Mouse (Mus musculus) urinary bladder, adult 2 months (tissue): ENCODE measurements around the gene Lrrc8d. TPM values are rescaled to one million over a fixed set of nuclear protein-coding genes. Genes with fewer than 3 reads are reported as not detected.
"Not testable (repeated sequence)": the region's sequence is repeated elsewhere in the genome, so short reads cannot be mapped to it uniquely, and the experiment has no call there.

Source experiments
- DNase-seq: peaks from one replicate; pipeline ENCODE4 v3.0.0; 2022; ENCODE audit warnings: low spot score
- polyA plus RNA-seq: library from polyadenylated mRNA; depleted of rRNA; stranded (reverse); fragments of >200 nt; gene quantifications from 2 replicates; pipeline ENCODE4 v1.2.3, GENCODE M21; 2012

Lrrc8d gene
- polyA plus RNA-seq, 1 experiment: 2.2 TPM

DNA sequence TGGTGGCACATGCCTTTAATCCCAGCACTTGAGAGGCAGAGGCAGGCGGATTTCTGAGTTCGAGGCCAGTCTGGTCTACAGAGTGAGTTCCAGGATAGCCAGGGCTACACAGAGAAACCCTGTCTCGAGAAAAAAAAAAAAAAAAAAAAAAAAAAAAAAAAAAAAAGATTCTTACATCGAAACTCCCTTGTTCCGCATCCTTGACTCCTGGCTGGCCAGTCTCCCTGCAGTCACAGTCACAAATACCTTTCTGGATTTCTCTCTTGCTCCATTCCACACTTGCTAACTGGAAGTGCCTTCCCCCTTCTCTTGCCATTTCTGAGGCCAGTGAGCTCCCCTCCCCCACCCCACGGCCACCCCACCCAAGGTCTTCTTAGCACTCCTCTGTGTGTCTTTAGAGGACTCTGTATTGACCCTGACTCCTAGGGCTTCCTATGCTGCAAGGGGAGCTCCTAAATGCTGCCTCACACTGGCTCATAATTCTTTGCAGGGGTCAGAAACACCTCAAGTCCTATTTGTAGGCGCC is 13.9 kb upstream of the Lrrc8d start:
- DNase-seq: not testable (repeated sequence)

DNA sequence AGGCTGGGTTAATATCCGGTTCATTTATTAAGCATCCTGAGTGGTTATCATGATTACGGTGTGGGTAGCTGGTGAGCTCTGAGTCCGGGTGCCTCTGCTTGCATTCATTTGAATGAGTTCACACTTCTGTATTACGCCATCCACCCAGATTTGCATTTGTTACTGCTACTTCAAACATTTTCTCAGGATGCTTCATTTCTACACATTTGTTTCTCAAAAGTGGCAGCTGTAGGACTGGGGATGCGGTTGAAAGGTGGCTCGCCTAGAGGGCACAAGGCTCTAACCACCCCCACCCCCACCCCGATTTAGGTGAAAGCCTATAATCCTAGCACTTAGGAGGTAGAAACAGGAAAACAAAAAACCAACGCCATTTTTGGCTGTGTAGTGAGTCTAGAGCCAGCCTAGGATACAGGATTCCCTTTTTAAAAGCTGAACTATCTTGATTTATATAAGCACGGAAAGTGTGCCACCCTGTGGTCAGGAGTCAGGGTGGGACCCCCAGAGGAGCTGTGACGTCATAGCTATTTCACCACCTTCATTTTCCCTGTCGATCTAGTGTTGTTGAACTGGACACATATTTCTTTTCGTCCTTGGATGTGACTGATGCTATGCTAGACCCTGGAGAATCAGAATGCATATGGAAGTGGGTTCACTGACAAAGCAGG is 13.3 kb upstream of the Lrrc8d start:
- DNase-seq: no peak

- no peak for DNase-seq
These were observed 9.0 kb upstream of the Lrrc8d start for GRCm38 (mm10) chr5:105690502-105691454.

DNA sequence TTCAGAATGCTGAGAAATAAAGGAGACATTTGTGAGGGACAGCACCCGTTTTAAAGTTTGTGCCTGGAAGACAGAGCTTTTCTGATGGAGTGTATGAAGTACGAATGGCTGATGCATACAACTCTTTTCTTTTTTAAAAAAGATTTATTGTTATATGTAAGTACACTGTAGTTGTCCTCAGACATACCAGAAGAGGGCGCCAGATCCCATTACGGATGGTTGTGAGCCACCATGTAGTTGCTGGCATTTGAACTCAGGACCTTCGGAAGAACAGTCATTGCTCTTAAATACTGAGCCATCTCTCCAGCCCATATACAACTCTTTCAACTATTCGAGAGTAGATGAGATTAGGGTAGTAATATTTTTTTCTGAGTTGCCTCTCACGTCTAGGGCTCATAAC is 8.1 kb upstream of the Lrrc8d start:
- DNase-seq: no peak

DNA sequence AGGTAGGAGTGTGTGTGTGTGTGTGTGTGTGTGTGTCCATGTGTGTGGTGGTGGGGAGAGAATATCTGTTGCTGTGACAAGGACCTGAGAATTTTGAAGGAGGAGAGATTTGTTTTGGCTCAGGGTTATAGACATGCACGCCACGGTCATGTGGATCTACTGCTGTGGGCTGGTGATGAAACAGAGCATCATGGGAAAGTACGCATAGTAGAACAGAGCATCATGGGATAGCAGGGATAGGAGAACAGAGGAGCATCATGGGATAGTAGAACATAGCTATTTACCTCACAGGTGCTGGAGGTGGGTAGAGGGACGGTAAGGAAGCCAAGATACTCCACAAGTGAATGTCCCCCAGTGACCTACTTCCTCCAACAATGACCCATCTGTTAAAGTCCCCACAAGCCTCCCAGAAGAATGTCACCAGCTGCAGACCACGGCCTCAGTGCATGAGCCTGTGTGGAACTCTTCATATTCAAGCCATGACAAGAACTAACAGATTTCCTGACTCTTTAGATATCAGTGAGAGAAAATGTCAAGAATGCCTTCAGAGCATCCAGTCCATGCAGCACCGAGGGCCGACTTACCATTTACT is 5.3 kb upstream of the Lrrc8d start:
- no peak for DNase-seq

DNA sequence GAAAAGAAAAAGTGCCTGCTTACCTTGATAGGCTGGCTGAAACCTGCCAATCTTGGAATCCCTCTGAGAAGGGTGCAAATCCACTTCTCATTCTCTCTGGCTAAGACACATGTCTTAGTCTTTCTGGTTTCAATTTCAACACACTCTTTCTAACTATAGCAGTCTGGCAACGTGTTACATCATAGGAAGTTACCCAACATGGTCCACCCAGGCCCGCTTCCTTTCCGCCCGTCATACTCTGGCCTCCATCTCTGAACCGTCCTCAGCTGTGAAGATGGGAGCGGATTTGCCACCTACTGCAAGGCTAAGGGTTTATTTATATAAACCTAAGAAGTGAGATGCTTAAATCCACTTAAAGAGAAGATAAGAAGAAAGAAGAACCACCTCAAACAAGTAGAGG is 3.7 kb upstream of the Lrrc8d start:
- no peak for DNase-seq

DNA sequence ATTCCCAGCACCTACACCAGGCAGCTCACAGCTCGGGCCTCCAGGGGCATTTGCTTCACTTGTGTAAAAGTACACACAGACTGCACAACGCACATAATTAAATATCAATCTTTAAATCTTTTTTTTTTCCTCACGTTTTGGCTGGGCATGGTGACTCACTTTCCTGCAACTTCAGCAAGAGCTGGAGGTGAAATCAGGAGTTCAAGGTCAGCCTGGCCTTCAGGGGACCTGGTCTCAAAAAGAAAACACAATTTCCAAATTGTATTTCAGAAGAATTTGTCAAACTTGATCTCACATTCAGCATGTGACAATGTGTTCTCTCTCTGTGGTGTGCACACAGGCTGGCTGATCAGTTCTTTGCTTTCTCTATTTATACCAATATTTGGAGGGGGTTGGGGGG is 1.9 kb upstream of the Lrrc8d start:
- no peak for DNase-seq

GRCm38 (mm10) chr5:105698694-105699093 is 1.1 kb upstream of the Lrrc8d start:
- no peak for DNase-seq

DNA sequence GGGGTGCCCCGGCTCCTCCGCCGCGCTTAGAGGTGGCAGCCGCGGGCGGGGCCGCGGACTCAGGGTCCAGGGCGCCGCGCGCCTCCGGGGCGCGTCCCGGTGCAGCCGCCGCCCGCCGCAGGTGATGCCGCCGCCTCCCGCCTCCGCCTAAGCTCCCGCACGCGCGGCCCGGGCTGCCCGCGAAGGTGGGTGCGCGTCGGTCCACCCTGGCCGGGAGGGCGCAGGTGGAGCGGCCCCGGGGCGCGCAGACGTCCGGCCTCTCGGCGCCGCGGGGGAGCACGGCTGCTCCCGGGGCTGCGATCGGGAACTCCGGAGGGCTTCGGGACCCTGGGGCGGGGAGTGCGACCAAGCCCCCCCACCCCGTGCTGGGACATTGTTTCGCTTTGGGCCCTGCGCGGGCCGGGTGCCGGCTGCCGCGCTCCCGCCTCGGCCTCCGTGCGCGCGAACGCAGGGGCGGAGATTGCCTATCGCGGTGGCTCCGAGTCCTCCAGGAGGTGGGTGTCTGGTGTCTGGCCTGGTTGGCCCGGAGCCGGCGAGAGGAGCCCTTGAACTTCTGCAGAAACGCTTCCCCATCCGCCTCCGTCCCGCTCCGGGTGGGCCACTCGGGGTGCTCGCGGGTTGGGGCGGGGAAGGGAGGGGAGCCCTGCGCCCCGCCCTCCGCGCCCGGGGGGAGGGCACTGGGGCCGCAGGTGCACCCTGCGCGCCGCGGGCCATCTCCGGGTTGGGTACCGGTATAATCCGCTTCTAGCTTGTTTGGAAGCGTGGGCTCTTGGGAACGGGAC is 492 bp downstream of the Lrrc8d start:
- DNase-seq: peak; percentile 60

DNA sequence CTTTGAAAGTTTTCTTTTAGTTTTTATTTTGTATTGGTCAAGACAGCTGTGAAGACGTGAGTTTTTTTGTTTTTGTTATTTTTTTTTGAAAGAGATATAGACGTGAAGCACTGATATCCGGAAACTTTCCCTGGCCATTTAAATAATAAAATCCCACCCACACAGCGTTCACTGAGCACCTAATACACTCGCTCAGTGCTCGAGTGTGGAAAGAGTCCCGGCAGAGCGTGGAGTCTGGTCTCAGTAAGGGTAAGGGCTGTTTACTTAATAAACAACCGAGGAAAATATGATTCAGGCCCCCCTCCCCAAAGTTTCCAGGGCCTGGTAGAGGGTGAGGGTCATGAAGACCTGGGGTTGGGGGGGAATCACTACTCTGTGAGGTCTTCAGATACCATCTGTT is 1.6 kb downstream of the Lrrc8d start:
- no peak for DNase-seq

DNA sequence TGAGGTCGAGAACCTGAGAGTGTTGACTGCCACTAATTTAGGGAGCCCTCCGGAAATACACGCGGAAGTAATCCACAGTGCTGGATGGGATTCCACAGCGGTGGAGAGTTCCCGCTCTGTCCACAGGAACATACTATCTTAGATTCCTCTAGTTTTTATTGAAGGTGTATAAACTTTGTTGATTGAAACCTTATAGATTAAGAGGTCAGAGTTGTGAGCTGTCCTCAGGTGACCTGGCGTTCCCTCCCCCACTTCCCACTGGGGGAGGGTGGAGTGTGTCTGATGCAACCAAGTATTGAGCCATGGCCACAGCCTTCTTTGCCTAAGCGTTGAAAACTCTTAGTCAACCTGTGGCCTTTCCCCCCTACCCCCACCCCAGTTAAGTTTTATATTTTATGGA is 2.1 kb downstream of the Lrrc8d start:
- DNase-seq: no peak

- DNase-seq: no peak
These were observed 3.0 kb downstream of the Lrrc8d start for GRCm38 (mm10) chr5:105702580-105703285.

GRCm38 (mm10) chr5:105703286-105703655 is 3.5 kb downstream of the Lrrc8d start:
- DNase-seq: no peak

DNA sequence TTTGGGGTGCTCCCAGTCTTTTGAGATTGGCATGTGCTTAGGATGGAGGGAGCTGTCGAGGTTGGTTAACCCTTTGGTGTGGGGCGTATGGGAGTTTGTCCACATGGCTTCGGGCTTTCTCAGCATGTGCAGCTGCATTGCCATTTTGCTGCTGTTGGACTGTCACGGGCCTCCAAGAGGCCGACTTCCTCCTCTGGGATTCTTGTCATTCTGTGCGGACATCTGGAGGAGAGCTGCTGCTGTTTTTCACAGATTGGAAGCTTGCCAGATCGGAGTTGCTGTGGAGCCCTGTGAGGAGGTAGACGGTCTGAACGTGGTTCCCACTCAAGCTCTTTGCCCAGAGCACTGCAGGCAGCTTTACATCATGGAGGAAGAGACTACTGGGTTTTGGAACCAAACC is 4.8 kb downstream of the Lrrc8d start:
- DNase-seq: no peak

DNA sequence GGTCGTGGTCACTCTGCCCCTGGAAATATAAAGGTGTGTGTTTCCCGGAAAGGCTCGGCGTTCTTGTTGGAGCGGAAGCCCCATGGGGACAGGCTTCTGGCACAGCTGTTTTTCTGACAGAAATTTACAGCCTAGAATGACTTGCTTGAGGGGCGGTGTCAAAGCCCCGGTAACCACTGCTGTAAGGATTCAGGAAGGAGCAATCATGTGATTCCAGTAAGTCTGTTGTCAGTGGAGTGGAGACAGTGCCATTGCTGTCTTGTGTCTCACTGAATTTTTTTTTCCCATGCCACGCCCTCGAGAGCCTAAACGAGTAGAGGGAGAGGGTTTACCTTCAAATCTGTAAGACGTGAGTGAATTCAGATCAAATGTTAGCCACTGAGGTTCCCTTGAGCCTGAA is 6.9 kb downstream of the Lrrc8d start:
- DNase-seq: no peak

- DNase-seq: no peak
These were observed 8.5 kb downstream of the Lrrc8d start for GRCm38 (mm10) chr5:105708276-105708675.

DNA sequence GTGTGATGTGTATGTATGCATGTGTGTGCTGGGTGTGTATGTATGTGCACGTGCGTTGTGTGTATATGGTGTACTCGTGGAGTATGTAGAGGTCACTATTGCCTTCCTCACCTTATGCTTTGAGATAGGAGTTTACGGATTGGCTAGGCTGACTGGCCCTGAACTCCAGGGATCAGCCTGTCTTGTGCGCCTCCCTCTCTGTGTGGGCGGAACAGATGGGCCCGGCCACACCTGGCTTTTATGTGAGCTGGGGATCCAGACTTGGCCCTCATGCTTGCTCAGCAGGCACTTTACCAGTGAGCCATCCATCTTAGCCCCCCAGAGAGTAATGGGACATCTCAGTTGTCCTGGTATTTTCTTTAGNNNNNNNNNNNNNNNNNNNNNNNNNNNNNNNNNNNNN is 10.7 kb downstream of the Lrrc8d start:
- DNase-seq: no peak

DNA sequence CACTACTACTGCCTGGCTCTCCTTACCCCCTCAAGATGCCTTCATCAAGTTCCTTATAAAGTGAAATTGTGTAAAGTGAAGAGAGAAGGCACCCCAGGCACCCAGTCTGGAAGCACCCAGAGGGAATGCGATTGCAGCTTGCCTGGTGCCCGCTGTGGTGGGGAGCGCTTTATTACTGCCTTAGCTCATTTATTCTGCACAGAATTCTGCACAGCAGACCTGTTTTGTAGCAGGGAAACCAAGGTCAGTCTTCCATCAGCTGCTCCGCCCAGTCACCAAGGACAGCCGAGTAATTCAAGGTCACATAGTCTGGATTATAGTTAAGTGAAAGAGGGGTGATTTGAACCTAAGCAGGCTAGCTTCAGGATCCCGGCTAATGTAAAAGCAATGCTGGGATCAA is 14.7 kb downstream of the Lrrc8d start:
- DNase-seq: no peak

- DNase-seq: no peak
These were observed 15.3 kb downstream of the Lrrc8d start for GRCm38 (mm10) chr5:105715095-105715494.

DNA sequence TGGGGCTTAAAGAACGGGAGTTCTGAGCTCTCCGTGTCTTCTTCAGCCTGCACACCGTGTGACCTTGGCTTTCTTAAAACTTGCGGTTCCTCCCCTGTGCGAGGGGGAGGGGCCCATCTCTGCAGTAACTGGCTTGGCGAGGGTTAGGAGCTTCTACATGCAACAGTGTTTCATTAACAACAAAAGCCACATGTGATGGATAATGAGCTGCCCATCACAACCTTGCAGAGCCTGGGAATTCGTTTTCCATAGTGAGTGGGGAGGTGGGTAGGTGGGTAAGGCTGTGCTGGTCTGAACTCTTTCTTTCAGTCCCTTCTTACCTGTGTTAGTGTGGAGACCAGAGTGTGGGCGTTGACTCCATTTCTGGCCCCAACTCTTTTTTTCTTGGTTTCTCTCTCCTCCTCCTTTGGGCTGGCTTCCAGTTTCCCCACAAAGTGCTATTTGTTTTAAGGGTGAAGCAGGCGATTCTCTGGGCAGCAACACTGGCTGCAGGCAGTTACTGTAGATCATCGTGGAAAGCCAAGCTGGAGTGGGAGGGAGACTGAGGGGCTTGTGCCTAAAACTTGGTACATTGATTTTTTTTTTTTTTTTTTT is 15.9 kb downstream of the Lrrc8d start:
- DNase-seq: no peak

GRCm38 (mm10) chr5:105717294-105717693 is 17.5 kb downstream of the Lrrc8d start:
- DNase-seq: no peak
